Mouse (Mus musculus): ENCODE results near the gene Aoc3. TPM values are rescaled to one million over a fixed set of nuclear protein-coding genes. Genes with fewer than 3 reads are reported as not detected.

Aoc3 gene
- polyA plus RNA-seq, 1 experiment from 2014 or later = not detected

GRCm38 (mm10) chr11:101332537-101332936 is 2.1 kb downstream of the Aoc3 start:
- Histone ChIP-seq H3K27me3 (no peaks in the 10 kb centered on the region), H3K9ac (no peak overlapping the region), H3K36me3 (no peaks in the 10 kb centered on the region), H3K27ac (no peak overlapping the region), H3K4me3 (no peak overlapping the region), H3K4me2 (no peak overlapping the region), H3K4me1 (replicated peaks) (peaks cover 22% of the 10 kb centered on the region), H3K9me3 (no peaks in the 10 kb centered on the region)
- ATAC-seq (ENCODE audit: low FRiP score) = no peak
- 80% methylated on average over 3 of the region's 3 CpGs for WGBS

GRCm38 (mm10) chr11:101334023-101334422 is 3.6 kb downstream of the Aoc3 start:
- peaks cover 33% of the 10 kb centered on the region for H3K4me1 ChIP-seq (replicated peaks)
- no peak overlapping the region for H3K27ac ChIP-seq
- H3K36me3 ChIP-seq = no peaks in the 10 kb centered on the region
- ATAC-seq (ENCODE audit: low FRiP score) = no peak
- no peaks in the 10 kb centered on the region for H3K27me3 ChIP-seq
- no peak overlapping the region for H3K4me3 ChIP-seq
- no peaks in the 10 kb centered on the region for H3K9me3 ChIP-seq
- H3K4me2 ChIP-seq = no peak overlapping the region
- no peak overlapping the region for H3K9ac ChIP-seq
- 27% methylated on average over 10 of the region's 10 CpGs for WGBS

GRCm38 (mm10) chr11:101334516-101334915 is 4.1 kb downstream of the Aoc3 start:
- 5% methylated on average over 6 of the region's 6 CpGs for WGBS
- Histone ChIP-seq H3K4me1 (replicated peaks) (peaks cover 30% of the 10 kb centered on the region), H3K9ac (no peak overlapping the region), H3K27ac (no peak overlapping the region), H3K4me3 (no peak overlapping the region), H3K27me3 (no peaks in the 10 kb centered on the region), H3K36me3 (no peaks in the 10 kb centered on the region), H3K4me2 (no peak overlapping the region), H3K9me3 (no peaks in the 10 kb centered on the region)
- no peak for ATAC-seq (ENCODE audit: low FRiP score)

GRCm38 (mm10) chr11:101335685-101336084 is 5.3 kb downstream of the Aoc3 start:
- Histone ChIP-seq H3K36me3 (no peaks in the 10 kb centered on the region), H3K27me3 (no peaks in the 10 kb centered on the region), H3K9me3 (no peaks in the 10 kb centered on the region), H3K4me3 (no peak overlapping the region), H3K9ac (no peak overlapping the region), H3K4me1 (replicated peaks) (peaks cover 30% of the 10 kb centered on the region), H3K4me2 (no peak overlapping the region), H3K27ac (no peak overlapping the region)
- ATAC-seq (ENCODE audit: low FRiP score) = no peak
- WGBS = 90% methylated on average over 9 of the region's 9 CpGs

GRCm38 (mm10) chr11:101338123-101338760 is 7.8 kb downstream of the Aoc3 start:
- Histone ChIP-seq H3K4me2 (peak overlapping the region; percentile 65), H3K9me3 (no peaks in the 10 kb centered on the region), H3K4me1 (replicated peaks) (peaks cover 30% of the 10 kb centered on the region), H3K27ac (peak overlapping the region; percentile 81), H3K4me3 (peak overlapping the region; percentile 38), H3K36me3 (no peaks in the 10 kb centered on the region), H3K9ac (peak overlapping the region; percentile 66), H3K27me3 (no peaks in the 10 kb centered on the region)
- 1% methylated on average over 9 of the region's 9 CpGs for WGBS
- peak; percentile 91 for ATAC-seq (ENCODE audit: low FRiP score)

GRCm38 (mm10) chr11:101347083-101347775 is 16.8 kb downstream of the Aoc3 start:
- Histone ChIP-seq H3K27me3 (no peaks in the 10 kb centered on the region), H3K27ac (no peak overlapping the region), H3K4me3 (no peak overlapping the region), H3K4me2 (no peak overlapping the region), H3K4me1 (replicated peaks) (no peaks in the 10 kb centered on the region), H3K9me3 (no peaks in the 10 kb centered on the region), H3K9ac (no peak overlapping the region), H3K36me3 (no peaks in the 10 kb centered on the region)
- no peak for ATAC-seq (ENCODE audit: low FRiP score)
- 75% methylated on average over 10 of the region's 10 CpGs for WGBS

GRCm38 (mm10) chr11:101348774-101349173 is 18.4 kb downstream of the Aoc3 start:
- H3K9me3 ChIP-seq = no peaks in the 10 kb centered on the region
- H3K9ac ChIP-seq = no peak overlapping the region
- 74% methylated on average over 7 of the region's 7 CpGs for WGBS
- no peak for ATAC-seq (ENCODE audit: low FRiP score)
- no peak overlapping the region for H3K27ac ChIP-seq
- H3K36me3 ChIP-seq = no peaks in the 10 kb centered on the region
- H3K4me3 ChIP-seq = no peak overlapping the region
- H3K4me2 ChIP-seq = no peak overlapping the region
- no peaks in the 10 kb centered on the region for H3K27me3 ChIP-seq
- H3K4me1 ChIP-seq (replicated peaks) = no peaks in the 10 kb centered on the region

GRCm38 (mm10) chr11:101349216-101349615 is 18.8 kb downstream of the Aoc3 start:
- Histone ChIP-seq H3K4me2 (no peak overlapping the region), H3K9ac (no peak overlapping the region), H3K27me3 (no peaks in the 10 kb centered on the region), H3K36me3 (no peaks in the 10 kb centered on the region), H3K9me3 (no peaks in the 10 kb centered on the region), H3K4me3 (no peak overlapping the region), H3K4me1 (replicated peaks) (no peaks in the 10 kb centered on the region), H3K27ac (no peak overlapping the region)
- 84% methylated on average over 3 of the region's 3 CpGs for WGBS
- no peak for ATAC-seq (ENCODE audit: low FRiP score)

- Histone ChIP-seq H3K4me2 (no peak overlapping the region), H3K9ac (no peak overlapping the region), H3K36me3 (no peaks in the 10 kb centered on the region), H3K27me3 (no peaks in the 10 kb centered on the region), H3K27ac (no peak overlapping the region), H3K4me3 (no peak overlapping the region), H3K4me1 (replicated peaks) (no peaks in the 10 kb centered on the region), H3K9me3 (no peaks in the 10 kb centered on the region)
- WGBS = 68% methylated on average over 11 of the region's 11 CpGs
- no peak for ATAC-seq (ENCODE audit: low FRiP score)
Measured at GRCm38 (mm10) chr11:101351100-101351720, 20.8 kb downstream of the Aoc3 start.

GRCm38 (mm10) chr11:101351721-101352111 is 21.3 kb downstream of the Aoc3 start:
- WGBS = 71% methylated on average over 3 of the region's 3 CpGs
- H3K9me3 ChIP-seq = no peaks in the 10 kb centered on the region
- H3K4me2 ChIP-seq = no peak overlapping the region
- H3K27ac ChIP-seq = no peak overlapping the region
- H3K36me3 ChIP-seq = no peaks in the 10 kb centered on the region
- no peaks in the 10 kb centered on the region for H3K4me1 ChIP-seq (replicated peaks)
- H3K9ac ChIP-seq = no peak overlapping the region
- no peak overlapping the region for H3K4me3 ChIP-seq
- no peaks in the 10 kb centered on the region for H3K27me3 ChIP-seq
- no peak for ATAC-seq (ENCODE audit: low FRiP score)

- Histone ChIP-seq H3K4me1 (replicated peaks) (no peaks in the 10 kb centered on the region), H3K27me3 (no peaks in the 10 kb centered on the region), H3K4me2 (no peak overlapping the region), H3K27ac (no peak overlapping the region), H3K4me3 (no peak overlapping the region), H3K36me3 (no peaks in the 10 kb centered on the region), H3K9me3 (no peaks in the 10 kb centered on the region), H3K9ac (no peak overlapping the region)
- ATAC-seq (ENCODE audit: low FRiP score) = no peak
- WGBS = 92% methylated on average over 12 of the region's 12 CpGs
Measured at GRCm38 (mm10) chr11:101353436-101353835, 23.0 kb downstream of the Aoc3 start.

- Histone ChIP-seq H3K9me3 (no peaks in the 10 kb centered on the region), H3K4me1 (replicated peaks) (no peaks in the 10 kb centered on the region), H3K36me3 (no peaks in the 10 kb centered on the region), H3K4me2 (no peak overlapping the region), H3K4me3 (no peak overlapping the region), H3K27ac (no peak overlapping the region), H3K27me3 (no peaks in the 10 kb centered on the region), H3K9ac (no peak overlapping the region)
- WGBS = 84% methylated on average over 5 of the region's 5 CpGs
- ATAC-seq (ENCODE audit: low FRiP score) = no peak
Measured at GRCm38 (mm10) chr11:101354438-101355010, 24.1 kb downstream of the Aoc3 start.
